Mouse (Mus musculus): Measurements from ENCODE around the gene Esm1. TPM values are rescaled to one million over a fixed set of nuclear protein-coding genes. Genes with fewer than 3 reads are reported as not detected.
A peak's percentile ranks its signal among the peaks of the same experiment; 100 is the strongest.
"Not testable (repeated sequence)": the region's sequence is repeated elsewhere in the genome, so short reads cannot be mapped to it uniquely, and the experiment has no call there.

Esm1 gene
- total RNA-seq, 2 experiments from 2014 or later: 0.25 to 0.32 TPM

DNA sequence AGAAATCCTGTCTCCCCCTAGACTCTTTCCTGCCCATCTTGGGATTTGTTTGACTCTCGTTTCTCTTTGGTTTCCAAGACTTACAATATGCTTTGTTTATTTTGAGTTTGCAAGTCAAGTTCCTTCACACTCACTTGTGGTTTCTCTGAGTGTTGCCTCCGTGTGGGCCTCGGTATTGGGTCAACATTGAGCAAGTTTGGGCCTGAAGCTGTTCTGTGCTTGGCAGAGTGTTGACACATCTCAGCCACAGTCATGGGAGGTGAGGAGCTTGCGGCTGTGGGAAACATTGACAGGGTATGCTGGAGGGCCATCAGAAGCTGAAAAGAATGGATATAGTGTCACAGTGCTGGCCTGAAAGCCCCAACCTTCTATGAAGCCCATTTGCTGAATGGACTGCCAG, 17.6 kb downstream of the Esm1 start:
- intact Hi-C loops (cut with DNase I): no loop called here

DNA sequence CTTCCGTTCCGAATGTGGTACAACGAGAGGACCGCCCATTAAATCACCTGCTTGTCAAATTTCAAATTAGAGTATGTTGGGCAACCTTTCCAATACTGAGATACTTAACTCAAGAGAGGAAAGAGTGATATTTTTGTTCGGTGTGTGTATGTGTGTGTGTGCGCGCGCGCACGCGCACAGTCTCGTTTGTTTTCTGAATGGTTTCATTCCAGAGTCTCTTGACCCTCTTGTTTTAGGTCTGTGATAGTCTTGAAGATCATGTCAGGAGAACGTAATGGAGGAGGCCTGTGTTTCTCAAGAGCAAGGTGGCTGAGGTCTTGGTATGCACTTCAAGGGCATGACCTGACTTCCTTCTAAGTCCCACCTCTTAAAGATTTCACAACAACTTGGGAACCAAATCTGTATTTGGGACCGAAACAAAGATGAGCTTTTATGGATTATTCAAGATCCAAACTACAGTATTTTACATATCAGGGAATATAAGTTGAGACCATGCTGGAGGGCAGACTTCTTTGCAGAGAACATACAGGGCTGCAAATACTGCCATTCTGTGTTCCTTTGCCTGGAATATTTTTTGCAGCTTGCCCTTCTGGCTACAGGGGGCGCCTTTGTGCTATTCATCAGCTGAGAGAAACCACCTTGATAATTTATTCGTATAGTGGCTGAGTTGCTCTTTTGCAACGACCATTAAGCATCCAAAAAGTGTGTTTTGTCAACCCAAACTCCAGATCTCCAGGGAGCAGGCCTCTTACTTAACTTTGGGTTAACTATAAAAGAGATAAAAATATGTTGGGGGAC, 18.4 kb downstream of the Esm1 start:
- DNase-seq (ENCODE audit: low spot score in 2 of 2): no peak
- intact Hi-C loops (cut with DNase I): no loop called here

More for the DNA sequence above, 17.6 kb downstream of the Esm1 start:
- DNase-seq (ENCODE audit: low spot score in 2 of 2): no peak

DNA sequence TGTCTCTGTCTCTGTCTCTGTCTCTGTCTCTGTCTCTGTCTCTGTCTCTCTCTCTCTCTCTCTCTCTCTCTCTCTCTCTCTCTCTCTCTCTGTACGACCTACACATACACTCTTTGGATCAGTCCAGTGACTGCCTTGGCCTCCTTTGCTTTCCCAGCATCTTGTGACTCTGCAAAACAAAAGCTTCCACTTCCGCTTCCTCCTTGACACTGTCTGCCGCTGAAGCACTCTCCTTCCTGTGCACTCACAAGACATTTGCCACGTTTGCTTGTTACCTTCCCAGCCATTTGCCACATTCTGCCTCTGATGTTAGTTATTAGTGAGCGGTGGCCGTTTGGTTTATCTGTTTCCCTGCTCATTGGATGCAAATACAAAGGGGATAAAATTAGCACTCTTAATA, 32.7 kb downstream of the Esm1 start:
- intact Hi-C loops (cut with DNase I): no loop called here
- no peak for DNase-seq (ENCODE audit: low spot score in 2 of 2)

DNA sequence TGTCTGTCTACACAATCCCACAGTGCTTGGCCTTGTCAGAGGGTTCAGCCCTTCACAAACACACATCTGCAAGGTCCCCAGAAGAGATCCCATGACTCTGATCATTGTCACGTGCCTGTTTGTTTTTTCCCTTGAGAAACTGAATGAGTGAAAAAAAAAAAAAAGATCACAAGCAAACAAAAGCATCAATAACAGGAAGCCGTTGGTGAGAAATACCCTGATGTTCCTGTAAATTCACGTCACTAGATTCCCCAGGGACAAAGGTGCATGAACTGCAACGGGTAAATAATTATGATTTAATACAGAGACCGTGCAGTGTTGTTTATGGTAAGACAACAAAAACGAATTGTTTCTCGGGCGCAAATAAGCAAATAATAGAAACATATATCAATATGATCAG, 35.6 kb downstream of the Esm1 start:
- intact Hi-C loops (cut with DNase I): no loop called here

DNA sequence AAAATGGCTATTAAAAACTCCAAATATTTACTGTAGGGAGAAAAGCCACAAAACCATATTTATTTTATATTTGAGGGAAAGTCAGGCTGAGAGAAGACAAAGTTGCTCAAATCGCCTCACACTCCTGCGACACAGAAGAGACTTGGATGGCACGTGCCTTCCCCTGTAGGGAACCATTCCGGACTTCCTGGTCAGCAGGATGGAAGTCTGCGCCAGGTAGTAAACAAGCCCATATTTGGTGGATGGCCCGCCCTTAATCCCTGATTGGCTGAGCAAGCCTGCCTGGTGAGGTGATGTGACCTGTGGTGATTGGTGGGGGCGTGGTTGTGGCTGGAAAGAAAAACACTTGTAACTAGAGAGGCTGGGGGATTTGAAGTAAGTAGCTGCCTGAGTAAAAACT, 43.1 kb downstream of the Esm1 start:
- DNase-seq (ENCODE audit: low spot score in 2 of 2); intact Hi-C loops (cut with DNase I): not testable (repeated sequence)

More for the DNA sequence above, 35.6 kb downstream of the Esm1 start:
- no peak for DNase-seq (ENCODE audit: low spot score in 2 of 2)

DNA sequence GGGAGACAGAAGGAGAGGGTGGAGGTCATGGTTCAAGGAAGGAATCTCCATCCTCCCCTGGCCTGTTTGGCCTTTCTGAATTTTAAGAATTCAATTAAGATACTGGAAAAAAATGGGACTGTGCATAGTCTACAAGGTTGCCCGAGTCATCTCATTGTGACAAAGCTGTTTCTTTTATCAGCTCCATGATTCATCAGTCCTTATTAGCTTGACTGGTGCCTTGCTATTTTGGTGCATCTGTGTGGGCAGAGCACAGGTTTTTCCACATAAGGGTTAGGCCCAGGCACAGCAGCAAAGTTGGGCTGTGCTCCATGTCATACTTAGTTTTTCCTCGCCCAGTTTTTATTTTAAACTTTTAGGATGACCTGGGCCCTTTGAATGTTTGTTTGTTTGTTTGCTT, 47.3 kb downstream of the Esm1 start:
- intact Hi-C loops (cut with DNase I): no loop called here

DNA sequence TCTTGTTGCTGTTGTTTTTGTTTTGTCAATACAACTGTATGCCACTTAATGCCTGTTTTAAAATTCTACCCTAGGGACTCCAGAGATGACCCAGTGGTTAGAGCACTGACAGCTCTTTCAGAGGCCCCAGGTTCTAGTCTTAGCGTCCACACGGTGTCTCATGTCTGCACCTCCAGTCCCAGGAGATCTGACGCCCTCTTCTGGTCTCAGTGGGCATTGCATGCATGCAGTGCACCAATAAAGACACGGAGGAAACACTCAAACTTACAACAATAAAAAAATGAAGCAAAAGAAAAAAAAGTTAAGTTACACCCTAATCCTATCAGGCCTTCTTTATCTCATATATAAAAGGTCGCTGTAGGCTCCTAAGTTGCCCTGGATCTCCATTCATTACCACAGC, 47.7 kb downstream of the Esm1 start:
- no peak for DNase-seq (ENCODE audit: low spot score in 2 of 2)
- intact Hi-C loops (cut with DNase I): no loop called here

More for the DNA sequence above, 47.3 kb downstream of the Esm1 start:
- DNase-seq (ENCODE audit: low spot score in 2 of 2): no peak

DNA sequence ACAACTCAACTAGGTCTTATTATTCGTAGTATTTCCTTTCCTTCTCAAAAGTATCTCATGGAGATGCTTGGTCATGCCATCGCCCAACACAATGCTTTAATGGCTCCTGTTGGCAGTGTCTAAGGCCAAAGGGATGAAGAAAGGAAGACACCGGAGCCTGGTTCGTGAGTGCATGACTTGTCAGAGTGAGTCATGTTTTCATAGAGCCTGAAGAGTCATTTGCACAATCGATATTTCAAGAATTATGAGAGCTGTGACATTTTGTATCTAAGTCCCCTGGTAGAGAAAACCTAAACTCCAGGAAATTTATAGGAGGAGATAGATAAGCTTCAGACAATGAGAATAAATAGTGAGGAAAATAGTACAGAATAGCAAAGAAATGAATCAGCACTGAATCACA, 49.8 kb downstream of the Esm1 start:
- intact Hi-C loops (cut with DNase I): no loop called here

DNA sequence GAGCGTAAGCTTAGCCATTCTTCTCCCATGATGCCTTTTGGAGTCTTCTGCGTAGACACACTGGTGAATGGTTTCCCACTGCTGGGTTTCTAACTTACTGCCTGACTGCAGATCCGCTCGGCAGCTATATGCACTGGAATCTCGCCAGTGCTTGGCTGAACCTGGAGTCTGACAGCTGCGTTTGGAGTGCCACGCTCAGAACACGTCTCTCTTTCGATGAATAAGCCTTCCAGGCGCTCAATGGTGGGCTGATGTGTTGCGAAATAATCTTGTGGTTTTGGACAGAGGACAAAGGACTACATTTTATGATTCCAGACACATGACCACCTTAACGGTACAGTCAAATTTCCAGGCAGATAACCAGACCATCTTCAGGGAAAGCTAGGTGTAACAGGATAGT, 53.4 kb downstream of the Esm1 start:
- intact Hi-C loops (cut with DNase I): no loop called here
- peak; percentile 15 to 41 for DNase-seq (ENCODE audit: low spot score in 2 of 2)

More for the DNA sequence above, 49.8 kb downstream of the Esm1 start:
- no peak for DNase-seq (ENCODE audit: low spot score in 2 of 2)

DNA sequence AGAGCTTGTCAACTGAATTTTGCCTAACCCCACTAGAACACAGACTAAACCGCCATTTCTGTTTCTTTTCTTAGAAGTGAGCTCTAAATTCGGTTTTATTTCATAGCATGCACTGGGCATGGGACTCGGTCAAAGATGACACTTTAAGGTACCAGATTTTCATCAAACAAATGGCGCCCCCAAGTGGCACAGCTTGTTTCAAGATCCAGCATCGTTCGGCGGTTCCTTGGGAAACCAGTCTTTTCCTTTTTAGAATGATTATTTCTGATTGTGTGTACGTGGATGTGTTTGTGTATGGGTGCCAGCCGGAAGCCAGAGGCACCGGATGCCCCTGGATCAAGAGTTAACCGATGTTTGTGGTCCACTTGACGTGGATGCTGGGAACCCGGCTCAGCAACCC, 55.8 kb downstream of the Esm1 start:
- peak; percentile 10 to 47 for DNase-seq (ENCODE audit: low spot score in 2 of 2)
- intact Hi-C loops (cut with DNase I): loop anchor here (5.0 kb wide), 3 partner anchors 218 to 402 kb away; partner anchors contain the start of genes Gpx8 and Snx18

DNA sequence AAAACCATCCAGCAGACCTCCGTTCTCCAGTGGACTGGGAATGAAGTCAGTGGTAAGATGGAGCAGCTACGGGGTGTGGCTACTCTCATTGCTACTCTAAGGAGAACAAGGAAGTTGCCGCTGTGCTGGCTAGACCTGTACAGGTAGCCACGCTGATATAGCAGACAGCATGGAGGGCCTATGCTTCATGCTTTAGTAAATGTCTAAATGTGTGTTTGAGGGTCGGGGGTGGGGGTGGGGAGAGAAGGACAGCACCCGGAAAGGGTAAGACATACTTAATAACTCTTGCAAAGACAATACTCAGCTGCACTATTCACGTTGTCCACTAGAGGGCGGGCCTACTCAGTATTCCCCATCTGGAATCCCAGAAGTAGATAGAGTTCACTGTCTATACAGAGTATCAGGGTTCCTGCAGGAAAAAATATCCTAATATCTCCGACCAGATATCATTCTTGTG, 57.1 kb downstream of the Esm1 start:
- DNase-seq (ENCODE audit: low spot score in 2 of 2): peak; percentile 29 to 57

DNA sequence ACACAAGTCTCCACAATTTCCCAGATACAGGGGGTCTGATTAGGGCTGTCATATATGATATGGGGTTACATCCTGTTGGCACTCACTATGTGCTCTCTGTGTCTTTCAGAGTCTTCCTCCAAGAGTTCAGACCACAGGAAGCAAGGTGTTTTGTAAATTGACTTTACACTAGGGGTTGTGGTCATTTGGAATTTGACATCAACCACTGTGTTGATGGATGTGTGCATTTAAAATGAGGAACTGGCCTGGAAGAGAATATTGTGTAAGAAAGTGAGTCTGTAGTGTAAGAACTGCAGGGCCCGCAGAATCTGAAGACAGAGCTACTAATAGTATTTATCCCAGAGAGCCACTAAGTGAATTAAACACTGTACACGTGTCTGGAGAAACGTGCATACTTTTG, 57.7 kb downstream of the Esm1 start:
- intact Hi-C loops (cut with DNase I): loop anchor here (5.0 kb wide), 3 partner anchors 220 to 400 kb away; partner anchors contain the start of genes Gpx8 and Snx18
- no peak for DNase-seq (ENCODE audit: low spot score in 2 of 2)

More for the DNA sequence above, 57.1 kb downstream of the Esm1 start:
- intact Hi-C loops (cut with DNase I): loop anchor here (5.0 kb wide), 3 partner anchors 219 to 401 kb away; partner anchors contain the start of genes Gpx8 and Snx18

Other genes starting within 250 kb of the Esm1 start
- 1 to 10 TPM; 1.7 to 1.8 TPM for gene Ccno, start 221.9 kb upstream of the Esm1 start, total RNA-seq (2021)
- gene Mcidas, start 215.8 kb upstream of the Esm1 start, total RNA-seq (2021): under 1 TPM; 0.39 to 0.69 TPM
- not detected for gene Cdc20b, start 174.5 kb upstream of the Esm1 start, total RNA-seq (2021)
- 1 to 10 TPM; 9.3 to 9.5 TPM for gene Gpx8, start 163.2 kb upstream of the Esm1 start, total RNA-seq (2021)
- not detected for gene Gzma, start 108.7 kb upstream of the Esm1 start, total RNA-seq (2021)
- under 1 TPM in 1 of 2 experiments, not detected in 1; 0.52 TPM for gene Gzmk, start 16.2 kb downstream of the Esm1 start, total RNA-seq (2021)
- 1 to 10 TPM in 1 of 2 experiments, under 1 TPM in 1; 0.88 to 1.1 TPM for gene BC067074, start 83.5 kb downstream of the Esm1 start, total RNA-seq (2021)